Mouse (Mus musculus) hindbrain, embryonic 15.5 days (tissue): ENCODE data around the gene Zfp410. TPM values are rescaled to one million over a fixed set of nuclear protein-coding genes. Genes with fewer than 3 reads are reported as not detected.

Experiments used
- ATAC-seq: fragments of 200-750 bp; cut with Nextera tagmentation; 2 replicates; pipeline ENCODE4 v1.8.0; 2017; ENCODE audit warnings: low read depth, moderate number of reproducible peaks, moderate TSS enrichment; ENCODE audit not compliant: low FRiP score
- H3K27ac ChIP-seq: fragments of 300-500 bp; sonication (generic); replicated peaks from 2 replicates; pipeline ENCODE4 v1.5.1; 2015; ENCODE audit warnings: mild to moderate bottlenecking, inconsistent platforms
- H3K27me3 ChIP-seq: fragments of 300-500 bp; sonication (generic); 2 replicates; pipeline ENCODE4 v1.6.1; 2015; ENCODE audit warnings: control low read depth, inconsistent platforms
- H3K36me3 ChIP-seq: fragments of 300-500 bp; sonication (generic); 2 replicates; pipeline ENCODE4 v1.6.1; 2015; ENCODE audit warnings: control low read depth, inconsistent platforms
- H3K4me1 ChIP-seq: fragments of 300-500 bp; sonication (generic); replicated peaks from 2 replicates; pipeline ENCODE4 v1.6.1; 2015; ENCODE audit warnings: control low read depth, inconsistent platforms
- H3K4me2 ChIP-seq: fragments of 300-500 bp; sonication (generic); 2 replicates; pipeline ENCODE4 v1.6.1; 2015; ENCODE audit warnings: moderate library complexity, mild to moderate bottlenecking, inconsistent platforms
- H3K4me3 ChIP-seq: fragments of 300-500 bp; sonication (generic); 2 replicates; pipeline ENCODE4 v1.5.1; 2015; ENCODE audit warnings: mild to moderate bottlenecking, inconsistent platforms
- H3K9ac ChIP-seq: fragments of 300-500 bp; sonication (generic); 2 replicates; pipeline ENCODE4 v1.6.1; 2015; ENCODE audit warnings: inconsistent platforms
- H3K9me3 ChIP-seq: fragments of 300-500 bp; sonication (generic); 2 replicates; pipeline ENCODE4 v1.6.1; 2016; ENCODE audit warnings: control low read depth, inconsistent platforms
- WGBS: fragments of 180-500 bp; shearing (Covaris S2); methylation state at CpG from one replicate; pipeline ENCODE4 v1.1.7; 2015; 5-methylcytosine and 5-hydroxymethylcytosine counted together
- polyA plus RNA-seq: library from polyadenylated mRNA; unstranded; fragments of >200 nt; fragmentation: Nextera tagmentation; extraction: Ambion mirVana; gene quantifications from 2 replicates; pipeline ENCODE4 v1.2.1, GENCODE M21; 2015

The Zfp410 gene
- polyA plus RNA-seq, 1 experiment from 2014 or later = 63.3 TPM

DNA sequence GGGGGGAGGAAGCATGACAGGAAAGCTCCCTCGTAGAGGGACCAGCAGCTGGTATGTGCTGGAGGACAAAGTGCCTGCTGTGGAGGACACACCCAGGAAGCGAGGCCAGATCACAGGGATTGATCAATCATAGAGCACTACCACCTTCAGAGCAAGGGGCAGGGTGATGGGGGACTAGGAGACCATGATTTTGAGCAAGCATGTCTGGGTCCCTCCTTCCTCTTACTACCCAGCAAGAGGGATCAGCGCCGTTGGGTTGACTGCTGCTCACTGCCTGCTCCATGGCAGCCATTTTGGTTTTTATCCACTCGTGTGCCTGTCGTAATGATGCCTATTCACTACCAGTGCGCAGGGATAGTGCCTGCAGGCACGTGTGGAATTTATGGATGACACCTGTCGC lies 47.6 kb downstream of the Zfp410 start:
- no peak for ATAC-seq
- no peaks in the 10 kb centered on the region for H3K9me3 ChIP-seq
- no peak overlapping the region for H3K4me2 ChIP-seq
- 88% methylated on average over 9 of the region's 9 CpGs for WGBS
- H3K4me3 ChIP-seq = no peak overlapping the region
- H3K4me1 ChIP-seq = peaks cover 24% of the 10 kb centered on the region
- H3K27ac ChIP-seq = no peak overlapping the region
- H3K9ac ChIP-seq = no peak overlapping the region
- no peaks in the 10 kb centered on the region for H3K27me3 ChIP-seq
- peaks cover 23% of the 10 kb centered on the region for H3K36me3 ChIP-seq

GRCm38 (mm10) chr12:84365137-84365536 lies 48.5 kb downstream of the Zfp410 start:
- Histone ChIP-seq H3K4me1 (peaks cover 24% of the 10 kb centered on the region), H3K9ac (no peak overlapping the region), H3K4me2 (no peak overlapping the region), H3K27me3 (no peaks in the 10 kb centered on the region), H3K9me3 (no peaks in the 10 kb centered on the region), H3K36me3 (peaks cover 30% of the 10 kb centered on the region), H3K4me3 (no peak overlapping the region), H3K27ac (no peak overlapping the region)
- 94% methylated on average over 6 of the region's 6 CpGs for WGBS
- no peak for ATAC-seq

DNA sequence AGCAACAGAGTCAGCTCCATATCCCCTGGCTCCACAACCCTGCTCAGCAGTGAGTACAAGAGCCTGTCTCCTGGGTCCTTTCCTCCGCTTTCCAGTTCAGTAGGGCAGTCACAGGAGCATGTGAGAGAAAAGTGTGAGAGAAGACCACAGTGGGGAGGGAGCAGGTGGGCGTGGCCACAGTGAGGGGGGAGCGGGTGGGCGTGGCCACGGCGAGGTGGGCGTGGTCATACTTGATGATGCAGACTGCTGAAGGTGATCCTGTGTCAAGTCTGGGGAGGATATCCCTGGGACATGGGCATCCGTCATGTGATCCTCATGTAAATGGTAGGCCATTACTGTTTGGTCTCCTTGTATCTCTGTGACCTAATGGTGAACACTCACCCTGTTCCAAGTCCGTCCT lies 50.3 kb downstream of the Zfp410 start:
- H3K4me1 ChIP-seq = peaks cover 15% of the 10 kb centered on the region

DNA sequence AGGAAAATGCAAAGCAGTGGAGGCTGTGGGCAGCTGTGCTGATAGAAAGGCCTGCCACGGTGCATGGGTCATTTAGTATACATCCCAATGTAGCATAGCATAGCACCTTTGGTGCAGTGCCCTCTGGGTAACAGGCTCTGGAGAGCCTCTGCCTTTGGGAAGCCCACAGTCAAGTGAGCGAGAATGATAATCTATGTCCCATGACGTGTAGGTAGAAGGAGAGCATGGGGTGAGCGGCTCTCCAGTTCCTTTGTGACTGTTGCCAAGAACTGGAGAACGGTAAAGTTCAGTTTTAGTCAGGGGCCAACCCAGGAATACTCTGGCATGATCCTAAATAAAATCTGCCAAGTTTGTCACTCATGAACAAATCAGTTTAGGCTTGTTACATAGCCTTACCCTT lies 55.0 kb downstream of the Zfp410 start:
- H3K9ac ChIP-seq = no peak overlapping the region
- H3K4me1 ChIP-seq = no peaks in the 10 kb centered on the region
- ATAC-seq = no peak
- no peak overlapping the region for H3K27ac ChIP-seq
- no peaks in the 10 kb centered on the region for H3K9me3 ChIP-seq
- H3K4me2 ChIP-seq = no peak overlapping the region
- H3K36me3 ChIP-seq = peaks cover 76% of the 10 kb centered on the region
- H3K4me3 ChIP-seq = no peak overlapping the region
- WGBS = 96% methylated on average over 5 of the region's 5 CpGs
- no peaks in the 10 kb centered on the region for H3K27me3 ChIP-seq

More for the DNA sequence above, 50.3 kb downstream of the Zfp410 start:
- Histone ChIP-seq H3K4me2 (no peak overlapping the region), H3K27me3 (no peaks in the 10 kb centered on the region), H3K36me3 (peaks cover 48% of the 10 kb centered on the region), H3K9me3 (no peaks in the 10 kb centered on the region), H3K9ac (no peak overlapping the region), H3K27ac (no peak overlapping the region), H3K4me3 (no peak overlapping the region)
- ATAC-seq = no peak
- WGBS = 63% methylated on average over 9 of the region's 9 CpGs

GRCm38 (mm10) chr12:84373831-84374481 lies 57.3 kb downstream of the Zfp410 start:
- H3K4me1 ChIP-seq = no peaks in the 10 kb centered on the region
- H3K27me3 ChIP-seq = no peaks in the 10 kb centered on the region
- no peak overlapping the region for H3K27ac ChIP-seq
- H3K36me3 ChIP-seq = peaks cover 64% of the 10 kb centered on the region
- no peak overlapping the region for H3K4me2 ChIP-seq
- no peaks in the 10 kb centered on the region for H3K9me3 ChIP-seq
- WGBS = 76% methylated on average over 6 of the region's 6 CpGs
- no peak overlapping the region for H3K4me3 ChIP-seq
- no peak for ATAC-seq
- no peak overlapping the region for H3K9ac ChIP-seq

DNA sequence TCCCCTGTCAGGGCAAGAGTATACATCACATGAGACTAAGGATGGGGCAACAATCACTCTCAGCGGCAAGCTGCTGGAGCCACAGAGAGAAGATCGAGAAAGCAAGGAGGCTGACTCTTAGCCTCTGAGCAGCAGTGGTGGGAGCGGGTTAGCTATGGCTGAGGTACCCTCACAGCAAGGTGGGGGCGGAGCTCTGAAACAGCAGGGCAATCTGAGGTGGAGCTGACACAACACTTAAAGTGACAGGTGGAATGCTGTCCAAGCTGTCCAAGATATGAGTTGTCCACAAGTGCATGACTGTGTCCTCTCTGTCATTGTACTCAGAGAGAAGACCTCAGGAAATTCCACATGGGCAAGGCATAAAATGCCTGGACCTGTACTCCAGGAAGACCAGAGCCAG lies 65.7 kb downstream of the Zfp410 start:
- H3K9me3 ChIP-seq = no peaks in the 10 kb centered on the region
- no peaks in the 10 kb centered on the region for H3K27me3 ChIP-seq
- H3K27ac ChIP-seq = no peak overlapping the region
- ATAC-seq = no peak
- H3K36me3 ChIP-seq = peaks cover 23% of the 10 kb centered on the region
- no peak overlapping the region for H3K9ac ChIP-seq
- 89% methylated on average over 4 of the region's 4 CpGs for WGBS
- H3K4me2 ChIP-seq = no peak overlapping the region
- no peaks in the 10 kb centered on the region for H3K4me1 ChIP-seq
- H3K4me3 ChIP-seq = no peak overlapping the region

GRCm38 (mm10) chr12:84384644-84385081 lies 68.0 kb downstream of the Zfp410 start:
- ATAC-seq = no peak
- H3K4me2 ChIP-seq = no peak overlapping the region
- H3K27ac ChIP-seq = no peak overlapping the region
- H3K36me3 ChIP-seq = peaks cover 15% of the 10 kb centered on the region
- 66% methylated on average over 5 of the region's 5 CpGs for WGBS
- H3K4me1 ChIP-seq = no peaks in the 10 kb centered on the region
- H3K4me3 ChIP-seq = no peak overlapping the region
- H3K27me3 ChIP-seq = no peaks in the 10 kb centered on the region
- no peak overlapping the region for H3K9ac ChIP-seq
- H3K9me3 ChIP-seq = no peaks in the 10 kb centered on the region

DNA sequence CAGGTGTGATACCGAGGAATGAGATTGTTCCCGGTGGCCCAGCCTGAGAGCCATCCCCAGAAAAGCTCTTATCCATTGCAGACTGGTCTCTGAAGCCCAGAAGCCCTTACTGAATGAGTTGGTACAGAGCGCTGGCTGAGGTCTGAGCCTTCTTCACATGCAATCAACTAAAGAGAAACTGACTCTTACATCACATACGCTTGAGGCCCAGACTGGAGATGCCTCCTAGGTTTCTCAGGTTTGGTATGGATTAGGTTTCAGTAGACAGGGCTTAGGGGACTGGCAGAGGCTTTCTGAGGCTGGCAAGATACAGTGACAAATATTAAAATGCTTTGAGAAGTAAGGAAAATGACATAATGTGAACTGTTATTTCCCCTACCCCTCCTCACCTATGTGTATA lies 68.8 kb downstream of the Zfp410 start:
- Histone ChIP-seq H3K36me3 (peaks cover 15% of the 10 kb centered on the region), H3K4me2 (no peak overlapping the region), H3K27me3 (no peaks in the 10 kb centered on the region), H3K4me3 (no peak overlapping the region), H3K4me1 (no peaks in the 10 kb centered on the region), H3K9me3 (no peaks in the 10 kb centered on the region), H3K27ac (no peak overlapping the region), H3K9ac (no peak overlapping the region)
- 94% methylated on average over 4 of the region's 4 CpGs for WGBS
- ATAC-seq = no peak

DNA sequence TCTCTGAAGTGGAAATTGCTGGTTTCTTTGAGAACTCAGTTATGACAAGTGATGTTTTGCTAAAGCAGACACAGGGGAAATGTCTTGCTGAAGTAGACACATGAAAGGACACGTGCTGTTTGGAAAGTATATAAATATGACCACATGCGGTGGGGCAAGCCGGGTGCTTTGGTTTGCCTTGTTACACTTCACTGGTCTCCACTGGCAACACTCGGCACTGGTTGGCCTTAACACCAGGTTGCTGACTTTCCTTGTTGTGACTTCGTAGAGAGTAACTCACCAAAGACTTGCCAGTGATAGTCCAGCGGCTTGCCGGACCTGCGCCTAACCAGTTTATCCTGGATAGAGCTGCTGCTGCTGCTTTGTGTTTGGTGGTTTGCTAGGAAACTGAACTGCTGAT lies 71.4 kb downstream of the Zfp410 start:
- 77% methylated on average over 8 of the region's 8 CpGs for WGBS
- ATAC-seq = no peak
- H3K4me1 ChIP-seq = no peaks in the 10 kb centered on the region

DNA sequence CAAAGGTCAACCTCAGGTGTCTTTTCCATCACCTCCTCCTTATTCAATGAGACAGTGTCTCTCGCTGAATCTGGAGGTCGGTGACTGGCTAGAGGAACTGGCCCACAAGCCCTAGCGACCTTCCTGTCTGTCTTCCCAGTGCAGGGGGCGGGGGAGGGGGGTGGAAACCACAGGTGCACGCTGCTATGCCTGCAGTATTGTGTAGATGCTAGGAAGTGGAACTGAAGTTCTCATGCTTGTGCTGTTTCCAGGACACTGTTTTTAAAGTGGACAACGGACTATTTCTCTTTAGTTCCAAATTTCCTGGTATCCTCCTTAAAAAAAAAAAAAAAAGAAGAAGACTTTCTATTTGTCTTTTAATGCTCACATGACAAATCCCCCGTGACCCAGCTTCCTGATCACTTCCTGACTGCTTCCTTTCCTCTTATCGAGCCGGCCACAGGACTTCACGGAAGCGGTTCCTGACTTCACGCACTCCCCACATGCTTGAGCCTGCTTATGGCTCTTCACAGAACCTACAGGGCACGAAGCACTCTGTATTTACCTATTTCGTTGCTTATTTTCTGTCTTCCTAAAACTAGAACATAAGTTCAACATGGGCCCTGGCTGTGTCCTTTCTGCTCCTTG lies 72.2 kb downstream of the Zfp410 start:
- WGBS = 77% methylated on average over 14 of the region's 14 CpGs
- Histone ChIP-seq H3K9me3 (no peaks in the 10 kb centered on the region), H3K9ac (no peak overlapping the region), H3K4me1 (no peaks in the 10 kb centered on the region), H3K4me3 (no peak overlapping the region), H3K27me3 (no peaks in the 10 kb centered on the region), H3K27ac (no peak overlapping the region), H3K36me3 (peaks cover 15% of the 10 kb centered on the region), H3K4me2 (no peak overlapping the region)
- no peak for ATAC-seq

More for the DNA sequence above, 71.4 kb downstream of the Zfp410 start:
- Histone ChIP-seq H3K9ac (no peak overlapping the region), H3K27me3 (no peaks in the 10 kb centered on the region), H3K9me3 (no peaks in the 10 kb centered on the region), H3K36me3 (peaks cover 15% of the 10 kb centered on the region), H3K4me2 (no peak overlapping the region), H3K4me3 (no peak overlapping the region), H3K27ac (no peak overlapping the region)

DNA sequence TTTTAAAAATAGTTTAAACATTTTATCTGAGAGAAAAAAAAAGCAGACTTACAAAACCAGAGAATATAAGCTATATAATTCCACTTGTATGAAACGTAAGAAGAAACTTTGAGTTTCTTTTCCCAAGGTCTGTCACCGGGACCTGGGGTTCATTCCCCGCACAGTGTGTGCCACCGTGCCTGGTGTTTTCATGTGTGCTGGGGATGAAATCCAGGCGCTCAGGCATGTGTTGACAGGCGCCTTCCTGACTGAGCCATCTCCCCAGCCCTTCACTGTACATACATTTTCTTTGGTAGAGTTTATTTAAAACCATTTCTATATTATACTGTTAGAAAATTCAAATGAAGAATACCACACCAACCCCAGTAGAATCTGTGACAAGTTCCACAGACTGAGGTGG lies 73.7 kb downstream of the Zfp410 start:
- 88% methylated on average over 6 of the region's 6 CpGs for WGBS
- H3K9me3 ChIP-seq = no peaks in the 10 kb centered on the region
- no peak overlapping the region for H3K9ac ChIP-seq
- no peak overlapping the region for H3K4me2 ChIP-seq
- no peaks in the 10 kb centered on the region for H3K27me3 ChIP-seq
- H3K4me1 ChIP-seq = no peaks in the 10 kb centered on the region
- peaks cover 6% of the 10 kb centered on the region; the same call in 1 of the 2 replicates for H3K36me3 ChIP-seq
- no peak overlapping the region for H3K27ac ChIP-seq
- no peak overlapping the region for H3K4me3 ChIP-seq
- no peak for ATAC-seq

DNA sequence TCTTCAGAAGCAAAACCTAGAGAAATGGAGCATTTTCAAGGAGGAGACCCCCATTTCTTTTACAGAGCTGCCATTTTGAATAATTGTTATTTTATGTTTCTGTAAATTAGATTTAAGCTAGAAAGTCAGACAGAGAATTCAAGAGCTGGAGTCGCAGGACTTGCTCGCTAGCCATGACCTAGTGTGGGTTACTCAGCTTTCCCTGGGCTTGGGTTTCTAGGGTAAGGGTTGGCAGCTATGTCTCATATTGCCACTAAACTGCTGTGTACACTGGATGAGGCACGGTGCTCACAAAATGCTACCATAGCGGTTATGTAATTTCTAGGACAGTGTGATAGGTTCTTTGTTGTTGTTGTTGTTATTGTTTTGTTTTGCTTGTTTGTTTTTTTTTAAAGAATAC lies 76.0 kb downstream of the Zfp410 start:
- Histone ChIP-seq H3K4me1 (no peaks in the 10 kb centered on the region), H3K9me3 (no peaks in the 10 kb centered on the region), H3K4me2 (no peak overlapping the region), H3K9ac (no peak overlapping the region), H3K4me3 (no peak overlapping the region), H3K27ac (no peak overlapping the region), H3K27me3 (no peaks in the 10 kb centered on the region), H3K36me3 (no peaks in the 10 kb centered on the region)
- WGBS = 97% methylated on average over 4 of the region's 4 CpGs
- no peak for ATAC-seq
